Mouse (Mus musculus) v-Abl transformed pro-B cells (cell line): ENCODE data around the gene Gm6882.
"Not testable (repeated sequence)": the region's sequence is repeated elsewhere in the genome, so short reads cannot be mapped to it uniquely, and the experiment has no call there.

Experiments
- in situ Hi-C, 2 experiments: fragments of 400-800 bp; cut with MboI; formaldehyde crosslinking; loops; one replicate each; pipeline ENCODE4 v1.15.1; 2025; ENCODE audit not compliant: unreplicated experiment in 2 of 2

Gm6882 gene

DNA sequence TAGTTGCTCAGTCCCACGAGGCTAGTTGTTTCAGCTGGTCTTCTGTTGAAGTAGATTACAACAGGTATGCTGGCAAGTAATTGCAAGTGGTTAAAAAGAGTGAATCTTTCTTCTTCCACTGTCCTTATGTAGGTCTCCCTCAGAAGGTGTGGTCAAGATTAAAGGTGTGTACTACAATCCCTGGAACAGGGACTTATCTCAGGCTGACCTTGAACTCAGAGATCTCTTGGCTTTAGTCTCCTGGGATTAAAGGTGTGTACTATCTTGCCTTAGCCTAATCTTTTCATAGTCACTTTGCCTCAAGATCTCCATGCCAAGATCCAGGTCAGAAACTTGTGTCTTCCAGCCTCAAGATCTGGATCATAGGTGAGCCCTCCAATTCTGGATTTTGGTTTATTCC lies at the start of gene Gm6882:
Gene Gm6882, minus strand, starts transcription at position 101 of the 400 bp plus-strand sequence.
- in situ Hi-C loops, result not testable (repeated sequence)
